Mouse (Mus musculus) thymus, postnatal 25 days (tissue): ENCODE measurements around the gene Ptpn9.

ENCODE experiments used
- DNase-seq: peaks from one replicate; pipeline ENCODE4 v3.0.0; 2022

Gene Ptpn9

DNA sequence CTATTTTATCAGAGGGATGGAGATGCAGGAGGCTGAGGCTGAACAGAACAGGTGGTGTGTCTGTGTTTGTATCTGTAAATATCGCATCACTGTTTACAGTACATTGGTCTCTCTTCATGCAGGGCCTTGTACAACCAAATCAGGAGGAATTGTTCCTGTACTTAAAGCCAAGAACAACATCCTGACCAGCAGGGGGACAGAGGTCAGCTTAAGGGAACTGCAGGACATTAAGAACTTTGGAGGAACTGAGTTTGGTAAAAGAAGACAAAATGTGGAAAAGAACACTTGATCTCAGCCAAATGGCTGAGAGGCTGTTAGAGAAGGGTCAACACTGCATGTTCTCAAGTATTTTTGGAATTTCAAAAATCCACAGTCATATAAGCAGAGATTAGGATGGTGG, 20.0 kb downstream of the Ptpn9 start:
- DNase-seq, result no peak

DNA sequence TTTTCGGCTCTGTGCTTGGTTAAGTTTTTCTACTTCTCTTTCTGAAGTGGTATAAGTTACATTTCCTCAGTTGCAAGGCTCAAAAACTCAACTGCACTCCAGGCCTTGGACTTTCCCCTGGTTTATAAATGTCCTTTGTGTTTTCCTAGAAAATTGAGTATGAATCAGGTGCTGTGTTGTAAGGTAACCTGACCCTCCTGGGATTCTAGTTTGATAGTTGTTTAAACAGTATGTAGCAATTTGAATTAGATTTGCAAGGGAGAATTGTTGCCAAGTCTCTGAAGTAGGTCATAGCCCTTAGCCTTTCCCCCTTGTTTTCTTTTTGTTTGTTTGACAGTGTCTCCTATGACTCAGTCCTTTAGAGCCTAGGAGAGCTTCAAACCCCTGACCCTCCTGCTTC, 22.9 kb downstream of the Ptpn9 start:
- no peak for DNase-seq

DNA sequence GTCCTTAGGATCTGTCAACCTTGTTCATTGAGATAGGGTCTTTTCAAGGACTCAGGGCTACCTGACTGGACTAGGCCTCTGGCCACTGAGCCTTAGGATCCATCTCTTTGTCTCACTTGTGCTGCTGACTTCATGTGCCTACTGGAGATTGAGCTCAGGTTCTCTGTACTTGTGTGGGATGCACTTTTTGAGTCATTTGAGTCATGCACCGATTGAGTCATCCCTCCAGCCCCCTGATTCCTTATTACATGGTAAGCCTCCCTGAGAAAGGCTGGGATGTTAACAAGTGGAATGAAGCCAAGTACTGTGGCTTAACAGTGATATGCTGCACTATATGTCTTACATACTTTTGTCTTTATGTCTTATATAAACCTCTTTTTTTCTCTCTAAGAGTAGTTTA, 37.0 kb downstream of the Ptpn9 start:
- no peak for DNase-seq

DNA sequence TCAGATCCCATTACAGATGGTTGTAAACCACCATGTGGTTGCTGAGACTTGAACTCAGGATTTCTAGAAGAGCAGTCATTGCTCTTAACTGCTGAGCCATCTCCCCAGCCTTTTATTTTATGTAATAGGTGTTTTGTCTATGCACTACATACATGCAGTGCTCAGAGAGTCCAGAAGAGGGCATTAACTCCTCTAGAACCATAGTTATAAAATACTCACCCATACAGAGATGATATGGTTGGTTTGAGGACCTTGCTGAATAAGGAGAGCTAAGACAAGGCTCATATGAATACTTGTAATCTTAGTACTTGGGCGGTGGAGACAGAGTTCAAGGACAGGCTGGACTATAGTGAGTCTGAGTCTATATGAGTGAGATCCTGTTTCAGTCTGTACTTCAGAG, 61.5 kb downstream of the Ptpn9 start:
- DNase-seq, result peak; percentile 66

- no peak for DNase-seq
These were observed 69.4 kb downstream of the Ptpn9 start for GRCm38 (mm10) chr9:57064164-57064563.

GRCm38 (mm10) chr9:57068266-57068665, 73.5 kb downstream of the Ptpn9 start:
- no peak for DNase-seq

DNA sequence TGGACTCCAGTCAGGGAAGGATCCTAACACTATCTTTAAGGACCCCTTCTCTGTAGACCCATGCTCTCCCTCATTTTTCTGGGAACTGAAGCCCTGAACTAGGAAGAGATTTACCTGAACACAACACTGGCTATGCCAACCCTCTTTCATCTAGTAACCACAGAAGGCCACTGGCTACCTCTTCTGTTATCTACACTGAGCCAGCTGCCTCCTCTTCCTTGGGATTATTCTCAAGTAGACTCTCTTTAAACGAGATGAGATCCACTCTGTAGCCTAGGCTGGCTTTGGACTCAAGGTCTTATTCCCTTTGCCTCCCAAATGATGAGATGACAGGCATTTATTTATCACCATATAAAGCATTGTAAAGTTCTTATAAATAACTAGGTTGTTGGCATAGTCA, 75.5 kb downstream of the Ptpn9 start:
- DNase-seq, result no peak

DNA sequence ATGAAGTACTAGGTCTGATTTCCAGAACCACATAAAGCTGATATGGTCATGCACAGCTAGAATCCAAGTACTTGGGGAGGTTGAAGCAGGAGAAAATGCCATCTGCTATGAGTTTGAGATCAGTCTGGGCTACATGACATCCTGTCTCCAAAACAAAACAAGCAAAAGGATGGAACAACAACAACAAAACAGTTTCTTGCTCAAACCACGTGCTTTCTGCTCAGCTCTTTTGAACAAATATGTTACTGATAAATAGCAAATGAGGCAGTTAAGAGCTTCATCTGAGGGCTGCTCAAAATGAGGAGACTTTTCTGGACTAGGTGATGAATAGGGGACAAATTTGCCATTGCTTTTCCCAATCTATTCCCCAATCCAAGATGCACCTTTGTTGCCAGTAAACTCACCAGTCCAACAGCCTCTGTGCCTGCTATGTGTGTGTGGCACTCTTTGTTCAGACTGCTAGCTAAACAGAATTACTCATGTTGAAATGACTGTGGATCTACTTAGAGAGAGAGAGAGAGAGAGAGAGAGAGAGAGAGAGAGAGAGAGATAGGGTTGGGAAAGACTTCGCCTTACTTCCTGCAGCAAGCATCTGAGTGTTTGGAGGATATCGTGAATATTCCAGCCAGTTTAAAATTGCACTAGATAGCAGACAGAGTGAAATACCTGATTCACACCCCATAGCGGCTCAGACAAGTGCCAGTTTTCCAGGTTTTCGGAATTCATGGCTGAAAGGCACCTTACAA, 76.2 kb downstream of the Ptpn9 start:
- no peak for DNase-seq

DNA sequence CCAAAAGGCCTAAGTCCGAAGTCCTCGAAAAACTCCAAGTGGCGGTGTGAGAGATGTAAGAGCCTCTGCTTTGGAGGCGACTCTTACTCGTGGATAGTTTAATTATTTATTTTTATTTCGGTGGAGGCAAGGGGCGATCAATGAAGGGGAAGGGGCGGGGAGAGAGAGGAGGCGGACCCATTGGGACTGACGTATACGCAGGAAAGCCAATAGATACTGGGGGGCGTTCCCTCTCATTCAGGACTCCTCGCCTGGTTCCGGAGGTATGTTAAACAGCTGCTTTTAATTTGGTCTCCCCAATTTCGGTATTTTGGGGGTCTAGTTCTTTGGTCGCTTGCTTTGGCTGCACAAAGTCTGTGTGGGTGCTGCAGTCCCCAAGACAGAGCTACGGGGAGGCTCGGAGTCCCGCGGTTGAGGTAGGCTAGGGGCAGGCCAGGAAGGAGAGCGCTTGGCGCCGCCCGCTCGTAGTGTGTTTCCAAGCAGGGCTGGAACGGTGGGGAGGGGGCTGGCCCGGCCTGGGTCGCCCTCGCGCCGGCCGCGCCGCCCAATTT, 77.2 kb downstream of the Ptpn9 start, which contains the start of gene Sin3a:
Sin3a (plus strand) TSS at position 240 of the 551 bp plus-strand sequence.
- peak; percentile 78 for DNase-seq

DNA sequence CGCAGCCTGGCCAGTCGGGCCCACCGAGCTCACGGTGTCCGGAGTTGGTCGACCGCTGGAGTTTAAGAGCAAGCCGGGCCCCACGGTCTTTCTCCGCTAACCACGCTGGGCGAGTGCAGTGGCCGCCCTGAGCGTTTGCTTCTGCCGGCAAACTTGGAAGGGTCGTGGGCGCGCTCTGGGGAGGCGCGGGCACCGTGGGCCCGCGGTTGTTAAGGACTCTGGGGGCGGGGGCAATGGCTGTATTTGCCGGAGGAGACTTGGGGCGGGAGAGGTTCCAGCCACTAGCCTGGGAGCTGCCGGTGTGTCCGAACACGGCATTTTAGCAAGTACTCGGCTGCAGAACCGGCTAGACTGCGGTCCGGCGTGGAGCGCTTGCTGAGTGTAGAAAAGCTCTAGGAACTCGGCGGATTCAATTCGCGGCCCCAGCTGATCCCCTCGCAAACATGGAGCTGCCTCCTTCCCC, 77.8 kb downstream of the Ptpn9 start:
- no peak for DNase-seq

DNA sequence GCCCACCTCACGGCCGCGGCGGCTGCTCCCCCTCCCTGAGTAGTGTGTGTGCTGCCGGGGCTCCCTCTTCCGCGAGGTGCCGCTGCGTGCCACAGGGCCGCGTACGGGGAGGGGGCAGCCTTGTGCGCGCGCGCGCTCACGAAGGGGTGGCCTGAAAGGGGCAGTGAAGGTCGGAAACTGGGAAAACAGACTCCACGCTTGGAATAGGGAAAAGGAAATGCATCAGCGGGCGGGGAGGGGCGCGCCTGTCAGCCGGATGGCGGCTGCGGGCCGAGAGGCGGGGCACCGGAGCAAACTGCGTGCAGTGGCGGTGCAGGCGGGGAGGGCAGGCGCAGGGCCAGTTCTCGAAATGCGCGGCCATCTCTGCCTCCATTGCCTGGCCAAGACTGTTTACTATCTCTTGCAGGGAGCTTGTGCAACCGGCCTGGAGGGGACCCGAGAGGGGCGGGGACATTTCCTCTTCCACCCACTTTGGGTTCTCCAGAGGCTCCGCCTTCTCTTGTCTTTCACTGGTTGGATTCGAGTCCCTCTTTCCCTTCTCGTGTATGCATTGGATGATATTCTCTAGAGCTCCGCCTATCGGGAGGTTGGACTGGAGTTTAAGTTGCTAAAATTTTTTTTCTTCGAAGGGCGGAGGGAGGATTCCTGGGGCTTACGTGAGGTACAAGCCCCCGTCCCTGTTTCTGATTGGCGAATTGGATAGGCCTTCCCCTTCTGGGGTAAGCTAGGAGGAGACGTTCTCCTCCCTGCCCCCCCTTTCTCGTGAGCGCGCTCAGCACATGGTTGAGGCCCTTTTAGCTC, 78.5 kb downstream of the Ptpn9 start:
- DNase-seq, result peak; percentile 94

DNA sequence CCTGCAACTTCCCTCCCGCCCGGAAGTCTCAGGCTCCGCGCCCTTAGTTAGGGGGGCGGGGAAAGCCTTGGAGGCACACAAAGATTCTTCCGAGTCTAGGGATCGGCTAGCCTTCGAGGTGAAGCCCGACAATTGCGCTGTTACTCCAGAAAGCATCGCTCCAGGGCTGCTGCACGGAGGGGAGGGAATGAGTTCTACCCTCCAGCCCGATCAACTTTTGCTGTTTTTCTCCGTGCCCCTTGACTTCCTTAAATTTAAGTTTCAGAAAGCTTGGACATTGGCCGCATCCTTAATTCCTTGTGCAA, 79.0 kb downstream of the Ptpn9 start:
- DNase-seq, result no peak

GRCm38 (mm10) chr9:57074171-57074821, 79.6 kb downstream of the Ptpn9 start:
- DNase-seq, result peak; percentile 52

DNA sequence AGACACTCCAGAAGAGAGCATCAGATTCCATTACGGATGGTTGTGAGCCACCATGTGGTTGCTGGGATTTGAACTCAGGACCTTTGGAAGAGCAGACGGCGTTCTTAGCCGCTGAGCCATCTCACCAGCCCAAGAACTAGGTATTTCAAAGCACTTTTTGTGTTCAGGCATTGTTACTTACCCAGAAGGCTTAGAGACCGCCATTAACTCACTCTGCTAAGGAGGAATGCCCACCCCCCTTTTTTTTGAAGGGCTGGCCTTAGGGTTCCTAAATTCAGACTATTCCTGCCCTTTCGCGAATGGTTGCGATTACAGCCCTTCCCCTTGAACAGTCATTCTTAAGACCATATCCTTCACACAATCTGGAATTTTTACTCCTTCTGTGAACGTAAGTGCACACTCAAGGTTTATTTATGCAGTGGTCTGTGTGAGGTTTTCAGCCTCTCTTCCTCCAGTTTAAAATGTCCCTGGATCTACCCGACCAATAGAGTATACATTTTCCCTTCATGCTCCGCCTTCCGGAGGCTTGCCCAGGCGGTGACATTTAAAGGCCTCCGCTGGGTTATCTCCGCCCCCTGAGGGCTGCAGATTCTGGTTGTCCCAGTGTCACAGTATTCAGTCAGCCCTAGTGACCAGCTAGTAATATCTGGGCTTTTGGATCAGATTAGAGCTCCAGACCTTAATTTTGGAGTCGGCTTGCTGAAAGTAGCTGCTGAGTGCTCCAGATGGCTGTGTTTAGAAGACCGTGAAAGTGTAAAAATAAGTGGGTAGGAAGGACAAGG, 80.3 kb downstream of the Ptpn9 start:
- peak; percentile 75 for DNase-seq

DNA sequence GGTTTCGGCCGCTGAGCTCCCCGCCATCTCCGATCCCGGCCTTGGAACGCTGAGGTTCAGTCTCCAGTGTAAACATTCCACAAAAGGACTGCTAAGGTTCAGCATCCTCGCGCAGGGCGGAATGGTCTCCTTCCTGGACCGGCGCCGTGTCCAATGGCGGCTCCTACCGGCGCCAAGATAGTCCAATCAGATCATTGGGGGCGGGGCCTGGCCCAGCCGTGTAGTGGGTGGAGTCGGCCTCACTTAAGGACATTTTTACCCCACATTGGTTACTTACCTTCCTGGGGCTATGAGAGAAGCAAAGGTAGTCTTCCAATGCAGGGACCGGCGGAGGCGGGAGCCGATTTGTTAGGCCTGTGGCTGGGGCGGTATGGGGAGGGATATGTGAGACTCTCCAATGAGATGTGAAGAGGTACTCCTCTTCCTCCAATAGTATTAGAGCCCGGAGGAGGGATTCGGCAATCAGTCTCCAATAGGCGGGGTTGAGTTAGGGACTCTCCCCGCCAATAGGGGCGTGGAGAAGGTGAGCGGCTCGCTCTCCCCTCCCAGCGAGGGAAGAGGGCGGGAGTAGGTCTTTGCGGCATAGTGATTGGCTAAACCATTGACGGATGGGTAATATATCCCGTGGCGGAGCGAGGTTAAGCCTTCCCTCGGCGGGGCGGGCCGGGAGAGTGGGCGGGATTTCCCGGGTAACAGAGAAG, 81.1 kb downstream of the Ptpn9 start:
- peak; percentile 98 for DNase-seq

GRCm38 (mm10) chr9:57076701-57077660, 82.3 kb downstream of the Ptpn9 start:
- DNase-seq, result peak; percentile 88

GRCm38 (mm10) chr9:57082236-57082635, 87.5 kb downstream of the Ptpn9 start:
- no peak for DNase-seq
